Mouse (Mus musculus): ENCODE measurements around the gene Rfc5.

Gene Rfc5

GRCm38 (mm10) chr5:117338503-117338902 lies 50.3 kb downstream of the Rfc5 start:
- TF ChIP-seq GATA4 (IDR thresholded peaks at IDR 0.05; ENCODE audit: insufficient replicate concordance, low read length), result no peak

- TF ChIP-seq GATA4 (IDR thresholded peaks at IDR 0.05; ENCODE audit: insufficient replicate concordance, low read length), result no peak
These were observed 50.8 kb downstream of the Rfc5 start for GRCm38 (mm10) chr5:117337999-117338398.

- no peak for TF ChIP-seq GATA4 (IDR thresholded peaks at IDR 0.05; ENCODE audit: insufficient replicate concordance, low read length)
These were observed 58.4 kb downstream of the Rfc5 start for GRCm38 (mm10) chr5:117330457-117330856.
